Mouse (Mus musculus): Measurements from ENCODE around the gene 0610010K14Rik. TPM values are rescaled to one million over a fixed set of nuclear protein-coding genes. Genes with fewer than 3 reads are reported as not detected.
A peak's percentile ranks its signal among the peaks of the same experiment; 100 is the strongest.

Gene 0610010K14Rik
- polyA plus RNA-seq, 1 experiment from 2014 or later = 222 TPM

DNA sequence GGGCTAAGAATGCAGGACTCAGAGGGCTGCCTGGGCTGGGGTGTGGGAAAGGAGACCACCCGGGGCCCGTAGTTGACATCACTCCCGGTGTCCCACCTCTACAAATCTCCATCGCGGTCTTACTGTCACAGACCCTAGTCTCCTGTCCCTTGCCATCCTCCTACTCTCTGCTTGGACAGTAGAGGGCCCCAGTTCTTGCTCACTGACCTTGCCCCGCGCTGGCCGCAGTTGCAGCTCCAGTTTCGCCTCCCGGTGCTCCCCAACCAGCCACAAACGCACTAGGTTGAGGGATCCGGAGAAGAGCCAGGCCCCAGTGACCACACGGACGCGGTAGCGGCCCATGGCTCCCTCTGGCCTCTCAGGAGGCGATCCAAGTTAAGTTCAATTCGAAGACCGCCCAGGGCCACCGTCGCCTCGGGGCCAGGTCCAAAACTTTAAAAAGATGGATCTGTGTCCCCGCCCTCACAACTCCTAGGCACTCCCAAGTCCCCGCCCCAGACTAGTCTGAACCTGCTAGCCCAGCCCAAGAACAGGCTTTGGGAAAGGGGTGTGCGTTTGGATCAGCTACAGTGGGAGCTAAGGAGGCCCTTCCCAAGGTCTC is 17.3 kb upstream of the 0610010K14Rik start, which contains the start of gene Alox12:
Alox12 (minus strand) TSS at position 423 of the 601 bp plus-strand sequence.
- H3K36me3 ChIP-seq = no peaks in the 10 kb centered on the region
- H3K27ac ChIP-seq = no peak within 1 kb of the TSS
- ATAC-seq (ENCODE audit: insufficient number of reproducible peaks, insufficient read depth, low FRiP score, low TSS enrichment, low read depth) = no peak
- under 1% methylated on average over 25 of the region's 25 CpGs for WGBS
- peaks cover 12% of the 10 kb centered on the region for H3K4me1 ChIP-seq (replicated peaks)
- H3K4me3 ChIP-seq (replicated peaks) = peak within 1 kb of the TSS; percentile 35
- H3K9ac ChIP-seq (replicated peaks) = peak within 1 kb of the TSS; percentile 40
- H3K4me2 ChIP-seq = peak within 1 kb of the TSS; percentile 60
- peaks cover 72% of the 10 kb centered on the region for H3K27me3 ChIP-seq
- H3K9me3 ChIP-seq = no peaks in the 10 kb centered on the region

GRCm38 (mm10) chr11:70254337-70254736 is 16.6 kb upstream of the 0610010K14Rik start:
- no peaks in the 10 kb centered on the region for H3K36me3 ChIP-seq
- H3K4me2 ChIP-seq = peak overlapping the region; percentile 60
- H3K27ac ChIP-seq = no peak overlapping the region
- 6% methylated on average over 18 of the region's 18 CpGs for WGBS
- peaks cover 79% of the 10 kb centered on the region for H3K27me3 ChIP-seq
- peak overlapping the region; percentile 35 for H3K4me3 ChIP-seq (replicated peaks)
- no peaks in the 10 kb centered on the region for H3K9me3 ChIP-seq
- H3K9ac ChIP-seq (replicated peaks) = peak overlapping the region; percentile 40; the same call in 1 of the 2 replicates
- H3K4me1 ChIP-seq (replicated peaks) = peaks cover 12% of the 10 kb centered on the region
- no peak for ATAC-seq (ENCODE audit: insufficient number of reproducible peaks, insufficient read depth, low FRiP score, low TSS enrichment, low read depth)

GRCm38 (mm10) chr11:70251853-70252252 is 14.1 kb upstream of the 0610010K14Rik start:
- H3K4me3 ChIP-seq (replicated peaks) = no peak overlapping the region
- peaks cover 82% of the 10 kb centered on the region for H3K27me3 ChIP-seq
- 84% methylated on average over 8 of the region's 8 CpGs for WGBS
- no peak for ATAC-seq (ENCODE audit: insufficient number of reproducible peaks, insufficient read depth, low FRiP score, low TSS enrichment, low read depth)
- H3K27ac ChIP-seq = no peak overlapping the region
- peaks cover 12% of the 10 kb centered on the region for H3K4me1 ChIP-seq (replicated peaks)
- no peak overlapping the region for H3K9ac ChIP-seq (replicated peaks)
- H3K4me2 ChIP-seq = no peak overlapping the region
- no peaks in the 10 kb centered on the region for H3K36me3 ChIP-seq
- H3K9me3 ChIP-seq = no peaks in the 10 kb centered on the region

- no peak for ATAC-seq (ENCODE audit: insufficient number of reproducible peaks, insufficient read depth, low FRiP score, low TSS enrichment, low read depth)
- Histone ChIP-seq H3K4me3 (replicated peaks) (no peak overlapping the region), H3K4me2 (no peak overlapping the region), H3K9me3 (no peaks in the 10 kb centered on the region), H3K36me3 (no peaks in the 10 kb centered on the region), H3K27ac (no peak overlapping the region), H3K9ac (replicated peaks) (no peak overlapping the region), H3K27me3 (peaks cover 74% of the 10 kb centered on the region), H3K4me1 (replicated peaks) (peaks cover 10% of the 10 kb centered on the region)
- WGBS = 74% methylated on average over 11 of the region's 11 CpGs
These were observed 12.4 kb upstream of the 0610010K14Rik start for GRCm38 (mm10) chr11:70250150-70250549.

DNA sequence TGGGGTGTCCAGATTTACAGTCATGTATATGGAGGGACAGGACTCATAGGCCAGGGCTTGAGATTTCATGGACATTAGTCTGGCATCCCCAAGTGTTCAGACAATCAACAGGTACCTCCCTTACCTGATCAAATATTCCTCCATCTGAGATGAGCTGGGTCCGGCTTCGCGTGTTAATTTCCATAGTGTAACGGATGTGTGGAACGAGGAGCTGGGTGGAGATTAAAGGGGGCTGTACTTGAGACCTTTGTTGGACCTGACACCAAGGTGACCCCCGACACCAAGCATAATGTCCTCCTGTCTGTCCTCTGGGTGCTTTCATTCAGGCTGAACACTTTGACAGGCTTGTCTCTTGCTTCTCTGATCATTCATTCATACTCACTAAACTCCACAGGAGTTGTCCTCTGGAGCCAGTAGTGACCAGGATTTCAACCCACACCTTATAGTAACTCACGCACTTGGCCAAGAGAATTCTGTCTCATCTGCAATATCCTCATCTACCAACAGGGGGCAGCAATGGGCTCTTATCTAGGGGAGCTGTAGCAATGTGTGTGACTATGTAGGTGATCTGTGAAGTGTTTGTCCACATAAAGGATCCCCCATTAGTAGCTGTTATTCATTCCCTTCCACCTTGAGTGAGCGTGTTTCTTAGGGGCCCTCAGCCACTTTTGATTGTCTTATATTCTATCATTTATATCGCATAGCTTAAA is 9.6 kb upstream of the 0610010K14Rik start:
- ATAC-seq (ENCODE audit: insufficient number of reproducible peaks, insufficient read depth, low FRiP score, low TSS enrichment, low read depth) = no peak
- no peak overlapping the region for H3K9ac ChIP-seq (replicated peaks)
- H3K4me2 ChIP-seq = no peak overlapping the region
- H3K27ac ChIP-seq = no peak overlapping the region
- no peak overlapping the region for H3K4me3 ChIP-seq (replicated peaks)
- H3K36me3 ChIP-seq = no peaks in the 10 kb centered on the region
- WGBS = 51% methylated on average over 9 of the region's 9 CpGs
- H3K9me3 ChIP-seq = no peaks in the 10 kb centered on the region
- peaks cover 52% of the 10 kb centered on the region for H3K27me3 ChIP-seq
- no peaks in the 10 kb centered on the region for H3K4me1 ChIP-seq (replicated peaks)

- Histone ChIP-seq H3K4me1 (replicated peaks) (peaks cover 14% of the 10 kb centered on the region), H3K9me3 (no peaks in the 10 kb centered on the region), H3K27ac (no peak overlapping the region), H3K9ac (replicated peaks) (no peak overlapping the region), H3K36me3 (no peaks in the 10 kb centered on the region), H3K27me3 (peaks cover 14% of the 10 kb centered on the region), H3K4me3 (replicated peaks) (no peak overlapping the region), H3K4me2 (no peak overlapping the region)
- 68% methylated on average over 11 of the region's 11 CpGs for whole genome bisulfite sequencing
- no peak for ATAC-seq (ENCODE audit: insufficient number of reproducible peaks, insufficient read depth, low FRiP score, low TSS enrichment, low read depth)
These were observed 4.9 kb upstream of the 0610010K14Rik start for GRCm38 (mm10) chr11:70242591-70242990.

DNA sequence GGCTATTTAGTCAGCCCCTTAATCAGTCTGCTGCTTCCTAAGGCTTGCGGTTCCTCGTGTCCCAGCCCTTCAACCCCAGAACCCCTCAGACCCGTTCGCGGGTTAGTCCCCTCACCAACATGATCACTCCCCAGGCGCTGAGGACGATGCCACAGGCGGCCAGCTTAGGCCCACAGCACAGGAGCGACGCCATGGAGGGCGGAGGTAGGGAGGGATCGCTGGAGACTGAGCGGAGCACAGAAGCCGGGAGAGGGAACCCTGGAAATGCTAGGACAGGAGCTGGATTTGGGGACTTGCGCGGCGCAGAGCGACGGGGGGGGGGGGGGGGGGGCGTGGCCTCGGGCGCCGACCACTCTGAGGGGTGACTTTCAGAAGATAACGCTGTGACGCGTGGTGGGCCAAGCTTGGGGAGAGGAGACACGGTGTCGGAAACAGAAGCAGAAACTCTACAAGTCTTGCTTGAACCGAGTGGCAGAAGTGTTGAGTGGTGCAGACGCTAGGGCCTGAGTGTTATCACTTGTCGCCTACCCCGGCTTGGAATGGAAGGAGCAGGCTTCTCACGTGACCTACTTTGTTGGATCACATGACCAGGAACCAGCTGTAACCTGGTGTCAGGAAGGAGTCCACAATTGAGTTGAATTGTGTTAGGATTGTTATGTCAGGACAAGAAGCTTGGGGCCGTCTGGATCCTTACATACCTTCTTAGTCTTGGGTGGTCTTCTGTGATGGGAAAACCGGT is 2.0 kb upstream of the 0610010K14Rik start, which contains the start of the genes Gm21988 and Rnasek:
Gm21988 (minus strand) TSS at position 290 of the 739 bp plus-strand sequence.
Rnasek (minus strand) TSS at position 302 of the 739 bp plus-strand sequence.
- peak within 1 kb of the TSS; percentile 95 for H3K4me2 ChIP-seq
- H3K4me1 ChIP-seq (replicated peaks) = peaks cover 25% of the 10 kb centered on the region
- WGBS = under 1% methylated on average over 27 of the region's 35 CpGs
- no peaks in the 10 kb centered on the region for H3K9me3 ChIP-seq
- peaks cover 2% of the 10 kb centered on the region; the same call in 1 of the 2 replicates for H3K27me3 ChIP-seq
- peak; percentile 22; the same call in 1 of the 2 replicates for ATAC-seq (ENCODE audit: insufficient number of reproducible peaks, insufficient read depth, low FRiP score, low TSS enrichment, low read depth)
- peak within 1 kb of the TSS; percentile 78 for H3K27ac ChIP-seq
- peaks cover 13% of the 10 kb centered on the region for H3K36me3 ChIP-seq
- peak within 1 kb of the TSS; percentile 88 for H3K4me3 ChIP-seq (replicated peaks)
- H3K9ac ChIP-seq (replicated peaks) = peak within 1 kb of the TSS; percentile 85

GRCm38 (mm10) chr11:70238591-70239440 is 1.1 kb upstream of the 0610010K14Rik start:
- H3K9me3 ChIP-seq = no peaks in the 10 kb centered on the region
- peaks cover 29% of the 10 kb centered on the region for H3K4me1 ChIP-seq (replicated peaks)
- peak overlapping the region; percentile 85 for H3K9ac ChIP-seq (replicated peaks)
- H3K27me3 ChIP-seq = no peaks in the 10 kb centered on the region
- H3K4me2 ChIP-seq = peak overlapping the region; percentile 95
- WGBS = 14% methylated on average over 23 of the region's 23 CpGs
- peak overlapping the region; percentile 88 for H3K4me3 ChIP-seq (replicated peaks)
- no peak for ATAC-seq (ENCODE audit: insufficient number of reproducible peaks, insufficient read depth, low FRiP score, low TSS enrichment, low read depth)
- peaks cover 17% of the 10 kb centered on the region for H3K36me3 ChIP-seq
- peak overlapping the region; percentile 92 for H3K27ac ChIP-seq

DNA sequence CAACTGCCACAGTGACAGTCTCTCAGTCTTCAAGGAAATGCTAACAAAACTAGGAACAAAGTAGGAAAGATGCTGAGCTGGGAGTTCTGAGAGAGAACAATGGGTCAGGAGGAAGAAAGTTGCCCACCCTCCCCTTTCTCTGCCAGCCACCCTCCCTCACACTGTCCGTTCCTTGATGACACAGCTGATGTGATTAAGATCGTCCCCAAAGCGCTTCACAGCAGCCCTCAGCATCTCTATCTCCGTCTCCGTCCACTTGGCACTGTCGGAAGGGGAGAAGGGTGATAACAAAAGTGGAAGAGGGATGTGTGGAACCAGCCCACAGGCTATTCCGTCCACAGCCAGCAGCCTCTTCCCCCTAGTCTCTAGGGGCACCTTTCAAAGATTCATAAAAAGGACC is 997 bp downstream of the 0610010K14Rik start:
- H3K9me3 ChIP-seq = no peaks in the 10 kb centered on the region
- peaks cover 46% of the 10 kb centered on the region for H3K4me1 ChIP-seq (replicated peaks)
- H3K36me3 ChIP-seq = peaks cover 17% of the 10 kb centered on the region
- peak overlapping the region; percentile 84 for H3K9ac ChIP-seq (replicated peaks)
- H3K4me3 ChIP-seq (replicated peaks) = peak overlapping the region; percentile 88
- H3K27ac ChIP-seq = peak overlapping the region; percentile 92; the same call in 1 of the 2 replicates
- H3K4me2 ChIP-seq = peak overlapping the region; percentile 95
- ATAC-seq (ENCODE audit: insufficient number of reproducible peaks, insufficient read depth, low FRiP score, low TSS enrichment, low read depth) = no peak
- no peaks in the 10 kb centered on the region for H3K27me3 ChIP-seq
- WGBS = 35% methylated on average over 7 of the region's 7 CpGs

- WGBS = 90% methylated on average over 12 of the region's 12 CpGs
- Histone ChIP-seq H3K4me1 (replicated peaks) (peaks cover 44% of the 10 kb centered on the region), H3K27me3 (peaks cover under 1% of the 10 kb centered on the region), H3K4me2 (no peak overlapping the region), H3K27ac (no peak overlapping the region), H3K9me3 (no peaks in the 10 kb centered on the region), H3K4me3 (replicated peaks) (no peak overlapping the region), H3K36me3 (peaks cover 17% of the 10 kb centered on the region), H3K9ac (replicated peaks) (no peak overlapping the region)
- ATAC-seq (ENCODE audit: insufficient number of reproducible peaks, insufficient read depth, low FRiP score, low TSS enrichment, low read depth) = no peak
These were observed 2.3 kb downstream of the 0610010K14Rik start for GRCm38 (mm10) chr11:70235254-70235900.
